Mouse (Mus musculus) midbrain, embryonic 14.5 days (tissue): ENCODE data around the gene Yap1. TPM values are rescaled to one million over a fixed set of nuclear protein-coding genes. Genes with fewer than 3 reads are reported as not detected.

Source experiments
- ATAC-seq: fragments of 200-750 bp; cut with Nextera tagmentation; 2 replicates; pipeline ENCODE4 v1.8.0; 2017; ENCODE audit warnings: moderate number of reproducible peaks, moderate library complexity; ENCODE audit not compliant: low FRiP score, low TSS enrichment
- DNase-seq: peaks from one replicate; pipeline ENCODE4 v3.0.0-alpha.2; 2015
- H3K27ac ChIP-seq: fragments of 300-500 bp; sonication (generic); replicated peaks from 2 replicates; pipeline ENCODE4 v1.5.1; 2014; ENCODE audit warnings: mild to moderate bottlenecking, low read depth, low read length, moderate library complexity
- H3K27me3 ChIP-seq: fragments of 300-500 bp; sonication (generic); 2 replicates; pipeline ENCODE4 v1.6.1; 2014; ENCODE audit warnings: low read length, control low read depth, mixed read lengths; ENCODE audit not compliant: control insufficient read depth, insufficient read depth
- H3K36me3 ChIP-seq: fragments of 300-500 bp; sonication (generic); 2 replicates; pipeline ENCODE4 v1.6.1; 2014; ENCODE audit warnings: low read length, control low read depth; ENCODE audit not compliant: control insufficient read depth, insufficient read depth
- H3K4me1 ChIP-seq: fragments of 300-500 bp; sonication (generic); 2 replicates; pipeline ENCODE4 v1.6.1; 2014; ENCODE audit warnings: mild to moderate bottlenecking, antibody characterized with exemption, low read length, control low read depth; ENCODE audit not compliant: control insufficient read depth, insufficient read depth
- H3K4me2 ChIP-seq: fragments of 300-500 bp; sonication (generic); 2 replicates; pipeline ENCODE4 v1.6.1; 2014; ENCODE audit warnings: mild to moderate bottlenecking, low read length, moderate library complexity
- H3K4me3 ChIP-seq: fragments of 300-500 bp; sonication (generic); replicated peaks from 2 replicates; pipeline ENCODE4 v1.5.1; 2014; ENCODE audit warnings: low read depth, low read length
- H3K9ac ChIP-seq: fragments of 300-500 bp; sonication (generic); replicated peaks from 2 replicates; pipeline ENCODE4 v1.6.1; 2014; ENCODE audit warnings: mild to moderate bottlenecking, low read length, moderate library complexity
- H3K9me3 ChIP-seq: fragments of 300-500 bp; sonication (generic); 2 replicates; pipeline ENCODE4 v1.6.1; 2016; ENCODE audit warnings: low read length, control low read depth, mixed read lengths; ENCODE audit not compliant: control insufficient read depth
- WGBS: fragments of 180-500 bp; shearing (Covaris S2); extraction: QIAGEN DNeasy Blood & Tissue Kit; methylation state at CpG from one replicate; pipeline ENCODE4 v1.1.7; 2014; 5-methylcytosine and 5-hydroxymethylcytosine counted together
- polyA plus RNA-seq: library from polyadenylated mRNA; unstranded; fragments of >200 nt; fragmentation: Nextera tagmentation; extraction: Ambion mirVana; gene quantifications from 2 replicates; pipeline ENCODE4 v1.2.1, GENCODE M21; 2014

The Yap1 gene
- polyA plus RNA-seq, 1 experiment from 2014 or later = 7.8 TPM

- peaks cover 17% of the 10 kb centered on the region; the same call in 1 of the 2 replicates for H3K4me1 ChIP-seq
- H3K27ac ChIP-seq = no peak overlapping the region
- no peak overlapping the region for H3K9ac ChIP-seq
- no peaks in the 10 kb centered on the region for H3K9me3 ChIP-seq
- H3K4me2 ChIP-seq = no peak overlapping the region
- DNase-seq (no peak), ATAC-seq (no peak)
- H3K36me3 ChIP-seq = no peaks in the 10 kb centered on the region
- no peak overlapping the region for H3K4me3 ChIP-seq
- 94% methylated on average over 2 of the region's 2 CpGs for WGBS
- no peaks in the 10 kb centered on the region for H3K27me3 ChIP-seq
Observed at GRCm38 (mm10) chr9:7963867-7964266, 40.5 kb downstream of the Yap1 start.

GRCm38 (mm10) chr9:7962915-7963314 lies 41.5 kb downstream of the Yap1 start:
- no peaks in the 10 kb centered on the region for H3K27me3 ChIP-seq
- H3K9me3 ChIP-seq = no peaks in the 10 kb centered on the region
- no peak overlapping the region for H3K27ac ChIP-seq
- H3K4me3 ChIP-seq = no peak overlapping the region
- H3K4me1 ChIP-seq = peaks cover 17% of the 10 kb centered on the region; the same call in 1 of the 2 replicates
- DNase-seq = no peak
- no peaks in the 10 kb centered on the region for H3K36me3 ChIP-seq
- H3K9ac ChIP-seq = no peak overlapping the region
- no peak for ATAC-seq
- WGBS = 88% methylated on average over 7 of the region's 7 CpGs
- H3K4me2 ChIP-seq = no peak overlapping the region

- Histone ChIP-seq H3K9me3 (no peaks in the 10 kb centered on the region), H3K36me3 (no peaks in the 10 kb centered on the region), H3K9ac (no peak overlapping the region; the same call in 1 of the 2 replicates), H3K27me3 (no peaks in the 10 kb centered on the region), H3K4me2 (peak overlapping the region; percentile 24), H3K27ac (peak overlapping the region; percentile 57), H3K4me3 (no peak overlapping the region), H3K4me1 (peaks cover 17% of the 10 kb centered on the region; the same call in 1 of the 2 replicates)
- DNase-seq (peak; percentile 73), ATAC-seq (no peak)
- 23% methylated on average over 21 of the region's 21 CpGs for WGBS
Observed at GRCm38 (mm10) chr9:7961366-7962160, 42.8 kb downstream of the Yap1 start.

GRCm38 (mm10) chr9:7960382-7960781 lies 44.0 kb downstream of the Yap1 start:
- H3K9ac ChIP-seq = no peak overlapping the region
- WGBS = 52% methylated on average over 9 of the region's 9 CpGs
- no peaks in the 10 kb centered on the region for H3K27me3 ChIP-seq
- no peak overlapping the region for H3K4me3 ChIP-seq
- no peaks in the 10 kb centered on the region for H3K36me3 ChIP-seq
- H3K27ac ChIP-seq = peak overlapping the region; percentile 41; the same call in 1 of the 2 replicates
- no peak overlapping the region for H3K4me2 ChIP-seq
- peaks cover 17% of the 10 kb centered on the region; the same call in 1 of the 2 replicates for H3K4me1 ChIP-seq
- ATAC-seq (peak; percentile 53), DNase-seq (peak; percentile 78)
- no peaks in the 10 kb centered on the region for H3K9me3 ChIP-seq

- Histone ChIP-seq H3K9me3 (no peaks in the 10 kb centered on the region), H3K27ac (no peak overlapping the region), H3K4me2 (no peak overlapping the region), H3K36me3 (no peaks in the 10 kb centered on the region), H3K9ac (no peak overlapping the region), H3K27me3 (no peaks in the 10 kb centered on the region), H3K4me3 (no peak overlapping the region), H3K4me1 (peaks cover 17% of the 10 kb centered on the region; the same call in 1 of the 2 replicates)
- WGBS = 63% methylated on average over 2 of the region's 2 CpGs
- DNase-seq (no peak), ATAC-seq (no peak)
Observed at GRCm38 (mm10) chr9:7959301-7959700, 45.1 kb downstream of the Yap1 start.

GRCm38 (mm10) chr9:7958025-7958593 lies 46.3 kb downstream of the Yap1 start:
- ATAC-seq (no peak), DNase-seq (no peak)
- no peaks in the 10 kb centered on the region for H3K27me3 ChIP-seq
- H3K36me3 ChIP-seq = no peaks in the 10 kb centered on the region
- 42% methylated on average over 7 of the region's 7 CpGs for WGBS
- peaks cover 17% of the 10 kb centered on the region; the same call in 1 of the 2 replicates for H3K4me1 ChIP-seq
- H3K27ac ChIP-seq = no peak overlapping the region
- H3K4me3 ChIP-seq = no peak overlapping the region
- no peak overlapping the region for H3K4me2 ChIP-seq
- no peak overlapping the region for H3K9ac ChIP-seq
- H3K9me3 ChIP-seq = no peaks in the 10 kb centered on the region

GRCm38 (mm10) chr9:7957407-7957806 lies 47.0 kb downstream of the Yap1 start:
- ATAC-seq (no peak), DNase-seq (peak; percentile 21)
- Histone ChIP-seq H3K4me1 (peaks cover 17% of the 10 kb centered on the region; the same call in 1 of the 2 replicates), H3K27me3 (no peaks in the 10 kb centered on the region), H3K4me3 (no peak overlapping the region), H3K9me3 (no peaks in the 10 kb centered on the region), H3K27ac (no peak overlapping the region), H3K4me2 (no peak overlapping the region), H3K9ac (no peak overlapping the region), H3K36me3 (no peaks in the 10 kb centered on the region)
- WGBS = 79% methylated on average over 2 of the region's 2 CpGs

GRCm38 (mm10) chr9:7956400-7956799 lies 48.0 kb downstream of the Yap1 start:
- 92% methylated on average over 8 of the region's 8 CpGs for WGBS
- ATAC-seq (no peak), DNase-seq (no peak)
- Histone ChIP-seq H3K4me2 (no peak overlapping the region), H3K27ac (no peak overlapping the region), H3K27me3 (no peaks in the 10 kb centered on the region), H3K4me3 (no peak overlapping the region), H3K4me1 (peaks cover 10% of the 10 kb centered on the region; the same call in 1 of the 2 replicates), H3K36me3 (no peaks in the 10 kb centered on the region), H3K9me3 (no peaks in the 10 kb centered on the region), H3K9ac (no peak overlapping the region)
